Mouse (Mus musculus) spleen, adult 2 months (tissue): ENCODE results near the gene Ivd.

ENCODE experiments used
- CTCF ChIP-seq: fragments of 200-500 bp; IDR thresholded peaks from 2 replicates; pipeline ENCODE4 v1.5.1; 2011; ENCODE audit warnings: mild to moderate bottlenecking, inconsistent platforms; ENCODE audit not compliant: insufficient read depth, insufficient read length, insufficient replicate concordance; ENCODE audit errors: extremely low read depth
- POLR2A ChIP-seq: fragments of 200-500 bp; IDR thresholded peaks from 2 replicates; pipeline ENCODE4 v1.6.1; 2011; ENCODE audit warnings: low read depth, low read length, inconsistent platforms

GRCm38 (mm10) chr2:118835115-118835514 lies 26.6 kb upstream of the Ivd start:
- no peak for TF ChIP-seq CTCF
- no peak for TF ChIP-seq POLR2A
